Mouse (Mus musculus) heart, embryonic 11.5 days (tissue): ENCODE results near the gene Timm13. TPM values are rescaled to one million over a fixed set of nuclear protein-coding genes. Genes with fewer than 3 reads are reported as not detected.

Experiments
- ATAC-seq: fragments of 200-750 bp; cut with Nextera tagmentation; replicated peaks from 2 replicates; pipeline ENCODE4 v1.8.0; 2017; ENCODE audit warnings: moderate library complexity; ENCODE audit not compliant: insufficient number of reproducible peaks, low FRiP score, low TSS enrichment
- H3K27ac ChIP-seq: fragments of 300-500 bp; sonication (generic); 2 replicates; pipeline ENCODE4 v1.5.1; 2014; ENCODE audit warnings: mild to moderate bottlenecking, low read depth, low read length
- H3K27me3 ChIP-seq: fragments of 300-500 bp; sonication (generic); 2 replicates; pipeline ENCODE4 v1.6.1; 2014; ENCODE audit warnings: mild to moderate bottlenecking, low read length, mixed read lengths; ENCODE audit not compliant: control insufficient read depth, insufficient read depth
- H3K36me3 ChIP-seq: fragments of 300-500 bp; sonication (generic); 2 replicates; pipeline ENCODE4 v1.6.1; 2014; ENCODE audit warnings: mild to moderate bottlenecking, low read length, moderate library complexity, mixed read lengths; ENCODE audit not compliant: control insufficient read depth, insufficient read depth
- H3K4me1 ChIP-seq: fragments of 300-500 bp; sonication (generic); 2 replicates; pipeline ENCODE4 v1.6.1; 2014; ENCODE audit warnings: low read length; ENCODE audit not compliant: control insufficient read depth, insufficient read depth
- H3K4me2 ChIP-seq: fragments of 300-500 bp; sonication (generic); 2 replicates; pipeline ENCODE4 v1.6.1; 2014; ENCODE audit warnings: mild to moderate bottlenecking, moderate library complexity
- H3K4me3 ChIP-seq: fragments of 300-500 bp; sonication (generic); 2 replicates; pipeline ENCODE4 v1.5.1; 2014; ENCODE audit warnings: low read depth, low read length
- H3K9ac ChIP-seq: fragments of 300-500 bp; sonication (generic); 2 replicates; pipeline ENCODE4 v1.6.1; 2014; ENCODE audit warnings: mild to moderate bottlenecking, low read depth, low read length, moderate library complexity
- H3K9me3 ChIP-seq: fragments of 300-500 bp; sonication (generic); replicated peaks from 2 replicates; pipeline ENCODE4 v1.6.1; 2016; ENCODE audit warnings: low read length; ENCODE audit not compliant: control insufficient read depth
- WGBS: fragments of 180-500 bp; shearing (Covaris S2); extraction: QIAGEN DNeasy Blood & Tissue Kit; methylation state at CpG from one replicate; pipeline ENCODE4 v1.1.7; 2014; ENCODE audit not compliant: insufficient replicate concordance; 5-methylcytosine and 5-hydroxymethylcytosine counted together
- polyA plus RNA-seq: library from polyadenylated mRNA; unstranded; fragments of >200 nt; fragmentation: Nextera tagmentation; extraction: Ambion mirVana; gene quantifications from 2 replicates; pipeline ENCODE4 v1.2.1, GENCODE M21; 2014

Timm13 gene
- polyA plus RNA-seq, 1 experiment from 2014 or later, result 340 TPM

DNA sequence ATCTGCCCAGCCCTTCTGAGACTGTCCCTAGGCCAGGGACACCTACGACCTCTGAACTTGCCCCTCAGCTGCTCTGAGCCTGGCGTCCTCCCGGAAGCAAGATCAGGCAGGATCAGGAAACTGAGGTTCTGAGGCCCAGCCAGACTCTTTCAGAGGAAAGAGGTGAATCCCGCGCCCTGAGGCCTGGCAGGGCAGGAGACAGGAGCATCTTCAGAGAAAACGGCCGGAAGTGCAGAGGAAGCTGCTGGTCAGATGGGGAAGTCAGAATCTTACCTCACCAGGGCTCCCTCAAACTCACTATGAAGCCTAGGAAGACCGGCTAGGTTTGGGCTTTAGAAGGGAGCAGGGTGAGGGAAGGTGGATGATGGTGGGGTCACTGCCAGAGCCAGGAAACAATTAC, 42.1 kb upstream of the Timm13 start:
- WGBS, result 53% methylated on average over 8 of the region's 8 CpGs
- H3K36me3 ChIP-seq, result no peaks in the 10 kb centered on the region
- H3K9ac ChIP-seq, result no peak overlapping the region
- ATAC-seq, result no peak
- H3K27me3 ChIP-seq, result peaks cover 1% of the 10 kb centered on the region; the same call in 1 of the 2 replicates
- peaks cover 48% of the 10 kb centered on the region for H3K4me1 ChIP-seq
- H3K9me3 ChIP-seq, result no peaks in the 10 kb centered on the region
- H3K27ac ChIP-seq, result no peak overlapping the region
- H3K4me3 ChIP-seq, result no peak overlapping the region
- H3K4me2 ChIP-seq, result no peak overlapping the region

DNA sequence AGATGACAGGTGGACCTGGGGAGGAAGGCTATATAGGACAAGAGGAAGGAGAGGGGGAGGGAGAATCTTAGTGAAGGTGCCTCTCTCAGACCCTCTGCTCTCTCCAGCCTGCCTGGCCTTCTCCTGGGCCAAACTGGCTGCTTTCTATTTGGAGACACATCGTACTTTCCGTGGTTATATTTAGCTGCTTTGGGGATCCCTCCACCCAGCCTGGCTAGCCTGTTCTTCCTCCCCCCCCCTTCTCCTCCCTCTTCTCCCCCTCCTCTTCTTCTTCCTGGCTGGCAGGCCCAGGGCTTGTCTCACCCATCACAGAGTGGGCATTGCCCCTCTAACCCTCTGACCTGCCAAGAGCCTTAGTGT, 40.2 kb upstream of the Timm13 start:
- ATAC-seq, result no peak
- H3K4me3 ChIP-seq, result no peak overlapping the region
- H3K27ac ChIP-seq, result peak overlapping the region; percentile 96
- H3K9me3 ChIP-seq, result no peaks in the 10 kb centered on the region
- H3K27me3 ChIP-seq, result peaks cover 3% of the 10 kb centered on the region
- H3K9ac ChIP-seq, result peak overlapping the region; percentile 73
- peaks cover 57% of the 10 kb centered on the region for H3K4me1 ChIP-seq
- H3K36me3 ChIP-seq, result no peaks in the 10 kb centered on the region
- peak overlapping the region; percentile 74 for H3K4me2 ChIP-seq
- WGBS, result 18% methylated on average over 2 of the region's 2 CpGs

- peak; percentile 60 for ATAC-seq
- Histone ChIP-seq H3K4me3 (peak overlapping the region; percentile 32), H3K27ac (peak overlapping the region; percentile 96), H3K4me2 (peak overlapping the region; percentile 74), H3K4me1 (peaks cover 62% of the 10 kb centered on the region), H3K36me3 (no peaks in the 10 kb centered on the region), H3K27me3 (peaks cover 3% of the 10 kb centered on the region), H3K9ac (peak overlapping the region; percentile 73), H3K9me3 (no peaks in the 10 kb centered on the region)
- 16% methylated on average over 8 of the region's 8 CpGs for WGBS
These were observed 39.7 kb upstream of the Timm13 start for GRCm38 (mm10) chr10:80940320-80940987.

DNA sequence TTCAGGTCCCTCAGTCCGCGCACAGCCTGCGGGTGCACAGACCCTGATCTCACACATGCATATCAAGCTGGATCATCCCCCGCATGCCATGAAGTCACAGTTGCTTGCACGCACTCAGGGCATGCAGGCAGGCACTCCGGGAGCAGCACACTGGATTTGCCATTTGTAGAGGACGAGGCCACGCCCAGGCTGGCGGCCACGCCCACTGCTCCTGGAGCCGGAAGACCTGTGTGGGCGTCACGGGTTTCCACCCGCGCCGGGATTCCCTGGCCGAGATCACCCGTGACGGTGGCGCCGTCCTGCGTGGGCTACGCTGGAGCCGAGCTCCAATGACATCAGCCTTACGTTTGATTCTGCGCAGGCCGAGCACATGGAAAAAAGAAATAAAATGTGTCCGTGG, 38.9 kb upstream of the Timm13 start:
- Histone ChIP-seq H3K36me3 (no peaks in the 10 kb centered on the region), H3K4me3 (peak overlapping the region; percentile 32), H3K27me3 (peaks cover 3% of the 10 kb centered on the region), H3K9ac (peak overlapping the region; percentile 73), H3K4me1 (peaks cover 63% of the 10 kb centered on the region), H3K9me3 (no peaks in the 10 kb centered on the region), H3K27ac (peak overlapping the region; percentile 96), H3K4me2 (peak overlapping the region; percentile 74)
- WGBS, result 5% methylated on average over 28 of the region's 28 CpGs
- peak; percentile 43 for ATAC-seq

GRCm38 (mm10) chr10:80938831-80939550, 38.2 kb upstream of the Timm13 start:
- H3K27ac ChIP-seq, result peak overlapping the region; percentile 96
- peak overlapping the region; percentile 74 for H3K4me2 ChIP-seq
- WGBS, result 7% methylated on average over 15 of the region's 15 CpGs
- no peaks in the 10 kb centered on the region for H3K9me3 ChIP-seq
- H3K36me3 ChIP-seq, result no peaks in the 10 kb centered on the region
- H3K4me3 ChIP-seq, result peak overlapping the region; percentile 32
- peak; percentile 47; the same call in 1 of the 2 replicates for ATAC-seq
- H3K9ac ChIP-seq, result peak overlapping the region; percentile 73
- H3K27me3 ChIP-seq, result peaks cover 7% of the 10 kb centered on the region
- peaks cover 63% of the 10 kb centered on the region for H3K4me1 ChIP-seq

- peaks cover 11% of the 10 kb centered on the region for H3K27me3 ChIP-seq
- H3K4me2 ChIP-seq, result peak overlapping the region; percentile 14; the same call in 1 of the 2 replicates
- no peaks in the 10 kb centered on the region for H3K36me3 ChIP-seq
- peak overlapping the region; percentile 39; the same call in 1 of the 2 replicates for H3K9ac ChIP-seq
- WGBS, result 29% methylated on average over 8 of the region's 8 CpGs
- no peak overlapping the region for H3K4me3 ChIP-seq
- no peak for ATAC-seq
- H3K9me3 ChIP-seq, result no peaks in the 10 kb centered on the region
- peaks cover 77% of the 10 kb centered on the region for H3K4me1 ChIP-seq
- no peak overlapping the region for H3K27ac ChIP-seq
These were observed 36.9 kb upstream of the Timm13 start for GRCm38 (mm10) chr10:80937646-80938045.

- no peaks in the 10 kb centered on the region for H3K9me3 ChIP-seq
- no peak for ATAC-seq
- H3K4me2 ChIP-seq, result peak overlapping the region; percentile 81
- WGBS, result 10% methylated on average over 6 of the region's 6 CpGs
- H3K4me3 ChIP-seq, result peak overlapping the region; percentile 49; the same call in 1 of the 2 replicates
- peaks cover 85% of the 10 kb centered on the region for H3K4me1 ChIP-seq
- H3K27ac ChIP-seq, result peak overlapping the region; percentile 59
- H3K9ac ChIP-seq, result peak overlapping the region; percentile 80; the same call in 1 of the 2 replicates
- no peaks in the 10 kb centered on the region for H3K36me3 ChIP-seq
- H3K27me3 ChIP-seq, result peaks cover 15% of the 10 kb centered on the region
These were observed 36.0 kb upstream of the Timm13 start for GRCm38 (mm10) chr10:80936810-80937164.

DNA sequence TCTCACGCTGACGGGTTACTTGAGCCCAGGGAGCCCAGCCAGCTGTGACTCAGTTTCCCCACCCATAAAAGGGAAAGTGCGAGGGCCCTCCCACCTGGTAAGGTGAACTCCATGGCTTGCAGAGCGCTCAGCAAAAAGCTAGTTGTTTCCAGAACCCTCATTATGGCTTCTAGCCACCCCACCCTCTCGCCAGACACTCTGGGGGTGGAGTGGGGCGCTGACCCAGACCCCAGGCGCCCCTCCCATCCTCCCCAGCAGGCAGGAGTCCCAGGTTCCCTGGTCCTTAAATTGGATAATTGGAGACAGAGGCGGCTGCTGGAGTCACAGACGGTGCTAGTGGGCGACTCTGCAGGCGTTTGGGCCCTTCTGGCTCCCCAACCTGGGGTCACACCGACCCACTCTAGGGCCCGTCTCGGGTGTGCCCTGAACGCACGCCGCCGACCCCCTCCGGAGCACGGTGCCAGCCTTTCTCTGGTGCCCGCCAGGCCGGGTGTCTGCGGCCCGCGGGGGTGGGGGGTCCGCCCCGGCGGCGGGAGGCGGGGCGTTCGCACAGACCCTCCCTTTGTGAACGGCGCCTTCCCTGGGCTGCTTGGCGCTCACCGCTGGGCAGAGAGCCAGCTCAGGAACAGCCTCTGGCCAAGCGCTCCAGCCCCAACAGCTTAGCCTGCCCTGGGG, 35.5 kb upstream of the Timm13 start:
- H3K9me3 ChIP-seq, result no peaks in the 10 kb centered on the region

More for the DNA sequence above, 35.5 kb upstream of the Timm13 start:
- Histone ChIP-seq H3K4me3 (peak overlapping the region; percentile 49), H3K27ac (peak overlapping the region; percentile 59), H3K9ac (peak overlapping the region; percentile 80), H3K36me3 (no peaks in the 10 kb centered on the region), H3K4me2 (peak overlapping the region; percentile 81), H3K4me1 (peaks cover 86% of the 10 kb centered on the region), H3K27me3 (peaks cover 20% of the 10 kb centered on the region)
- WGBS, result 2% methylated on average over 36 of the region's 37 CpGs
- peak; percentile 32; the same call in 1 of the 2 replicates for ATAC-seq
